Mouse (Mus musculus) C2C12 (cell line): Measurements from ENCODE around the gene Ush2a.
A peak's percentile ranks its signal among the peaks of the same experiment; 100 is the strongest.

Experiments
- CEBPB ChIP-seq: IDR thresholded peaks from one replicate; pipeline ENCODE4 v1.6.1; 2011; ENCODE audit warnings: low read depth, mild to moderate bottlenecking, control low read depth, moderate library complexity
- CTCF ChIP-seq: IDR thresholded peaks from one replicate; pipeline ENCODE4 v1.5.1; 2011; ENCODE audit not compliant: control insufficient read depth, insufficient read depth, insufficient read length
- MAX ChIP-seq: IDR thresholded peaks from one replicate; pipeline ENCODE4 v1.6.1; 2011; ENCODE audit warnings: mild to moderate bottlenecking, control low read depth
- MYOG ChIP-seq: IDR thresholded peaks from one replicate; pipeline ENCODE4 v1.6.1; 2011; ENCODE audit not compliant: control insufficient read depth, insufficient read length; ENCODE audit errors: extremely low read depth

DNA sequence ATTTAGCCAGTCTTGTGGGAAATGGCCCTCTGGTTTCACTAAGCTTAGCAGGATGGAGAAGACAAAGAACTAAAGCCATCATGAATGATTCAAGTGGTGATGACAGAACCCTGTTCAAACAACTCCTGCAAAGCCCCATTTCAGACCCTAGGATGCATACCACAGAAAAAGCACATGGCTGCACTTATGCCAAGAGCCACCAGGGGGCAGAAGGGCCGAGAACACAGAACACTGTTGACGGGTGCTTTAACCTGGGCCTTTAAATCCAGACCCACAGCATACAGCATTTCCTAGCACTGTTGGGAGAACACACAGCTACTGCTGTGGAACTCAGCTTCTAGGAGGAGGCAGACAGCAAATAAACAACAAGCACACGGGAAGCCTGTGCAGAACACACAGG, 718.2 kb downstream of the Ush2a start:
- peak; percentile 22 for TF ChIP-seq CTCF
- peak; percentile 68 for TF ChIP-seq MAX
- TF ChIP-seq MYOG = no peak
- TF ChIP-seq CEBPB = no peak
